Mouse (Mus musculus): ENCODE results near the gene Fat3.

Fat3 gene

DNA sequence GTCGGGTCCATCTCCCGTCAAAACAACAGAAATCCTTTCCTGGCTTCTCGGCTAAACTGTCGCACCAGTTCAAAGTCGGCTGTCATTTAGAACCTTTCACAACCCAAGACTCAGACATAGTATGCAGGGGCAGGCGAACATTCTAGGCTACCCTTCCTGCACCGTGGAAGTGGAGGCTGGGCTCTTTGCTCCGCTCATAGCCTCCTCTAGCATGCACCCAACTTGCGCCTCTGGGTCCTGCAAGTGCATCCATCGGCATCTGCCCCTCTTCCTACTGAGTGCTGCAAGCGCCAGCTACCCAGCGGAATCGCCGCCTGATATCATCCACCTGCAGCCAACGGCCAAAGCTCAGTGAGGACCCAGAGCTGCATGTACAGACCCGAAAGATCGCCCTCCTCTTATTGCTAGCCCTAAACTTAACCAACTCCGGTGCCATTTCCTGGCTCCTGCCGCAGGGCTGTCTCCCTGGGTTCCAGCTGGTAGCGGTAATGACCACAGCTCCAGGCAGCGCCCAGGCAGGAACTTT lies at the start of gene Fat3:
Fat3 (minus strand) TSS at position 100 of the 526 bp plus-strand sequence.
- peak; percentile 66 for DNase-seq (ENCODE audit: low read depth, low spot score)

DNA sequence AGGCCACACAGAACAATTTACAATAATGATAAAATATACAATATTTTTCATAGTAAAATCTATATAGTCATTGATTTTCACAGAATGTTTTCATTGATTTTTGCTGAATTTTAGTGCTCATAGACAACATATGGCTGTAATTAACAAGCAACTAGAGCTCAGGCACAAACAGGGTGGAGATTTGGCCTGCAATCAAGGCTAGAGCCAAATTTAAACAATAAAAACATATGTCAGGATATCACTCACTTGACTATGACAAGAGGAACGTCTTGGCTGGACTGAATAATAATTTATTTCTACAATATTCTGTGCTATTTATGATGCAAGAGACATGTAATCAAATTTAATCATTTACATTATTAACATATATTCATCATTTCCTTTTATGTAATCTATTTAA lies 31.8 kb upstream of the Fat3 start:
- peak; percentile 8 for DNase-seq (ENCODE audit: low read depth, low spot score)

DNA sequence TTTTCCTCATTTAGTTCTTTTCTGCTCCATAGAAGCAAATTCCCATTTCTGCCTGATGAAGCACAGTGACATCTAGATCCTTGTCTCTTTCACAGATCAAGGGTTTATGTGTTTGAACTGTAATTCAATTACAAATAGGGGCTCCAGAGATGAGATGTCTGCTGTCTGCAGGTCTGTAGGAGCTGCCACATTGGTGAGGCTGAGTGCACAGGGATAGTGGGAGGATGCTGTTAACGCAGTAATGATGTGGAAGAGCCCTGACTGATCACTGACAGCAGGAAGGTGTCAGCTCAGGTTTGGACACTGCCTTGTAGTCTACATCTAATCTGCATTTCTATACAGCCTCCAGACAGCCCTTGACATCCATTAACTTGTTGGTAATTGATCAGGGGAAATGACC lies 16.5 kb upstream of the Fat3 start:
- DNase-seq (ENCODE audit: low read depth, low spot score) = no peak

DNA sequence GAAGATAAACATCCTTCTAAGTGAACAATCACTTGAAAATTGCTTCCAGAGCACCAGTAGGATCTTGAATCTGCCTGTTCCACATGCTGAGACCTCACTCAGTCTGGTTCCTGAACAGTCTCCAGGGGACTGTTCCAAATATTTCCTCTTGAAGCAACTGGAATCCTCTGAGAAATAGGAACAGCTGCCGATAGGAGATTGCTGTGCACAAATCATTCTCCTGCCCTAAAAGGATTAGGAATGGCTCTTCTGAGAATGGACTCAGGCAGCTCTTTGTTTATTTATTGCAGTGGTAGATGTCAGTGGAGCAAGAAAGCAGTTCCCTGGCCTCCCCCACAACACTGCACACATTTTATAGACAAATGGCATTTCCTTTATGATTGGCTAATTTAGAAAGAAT lies 10.9 kb upstream of the Fat3 start:
- peak; percentile 21 for DNase-seq (ENCODE audit: low read depth, low spot score)

DNA sequence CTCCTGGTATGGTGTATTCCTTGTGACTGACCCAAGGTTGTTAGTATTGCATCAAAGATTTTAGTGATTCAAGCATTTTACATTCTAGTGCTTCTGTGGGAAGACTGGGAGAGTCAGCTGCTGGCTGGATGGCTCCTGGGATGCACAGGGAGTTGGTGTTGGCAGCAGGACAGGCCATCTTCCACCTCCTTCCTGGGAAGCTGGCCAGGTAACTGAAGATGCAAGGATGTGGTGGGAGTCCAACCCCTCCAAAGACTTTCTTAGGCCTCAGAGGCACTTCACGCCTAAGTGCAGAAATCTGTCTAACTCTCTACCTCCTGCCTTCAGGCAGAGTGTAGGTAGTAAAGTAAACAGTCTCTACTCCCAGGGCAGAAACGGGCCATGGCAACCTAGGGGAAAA lies 2.7 kb upstream of the Fat3 start:
- DNase-seq (ENCODE audit: low read depth, low spot score) = peak; percentile 74

DNA sequence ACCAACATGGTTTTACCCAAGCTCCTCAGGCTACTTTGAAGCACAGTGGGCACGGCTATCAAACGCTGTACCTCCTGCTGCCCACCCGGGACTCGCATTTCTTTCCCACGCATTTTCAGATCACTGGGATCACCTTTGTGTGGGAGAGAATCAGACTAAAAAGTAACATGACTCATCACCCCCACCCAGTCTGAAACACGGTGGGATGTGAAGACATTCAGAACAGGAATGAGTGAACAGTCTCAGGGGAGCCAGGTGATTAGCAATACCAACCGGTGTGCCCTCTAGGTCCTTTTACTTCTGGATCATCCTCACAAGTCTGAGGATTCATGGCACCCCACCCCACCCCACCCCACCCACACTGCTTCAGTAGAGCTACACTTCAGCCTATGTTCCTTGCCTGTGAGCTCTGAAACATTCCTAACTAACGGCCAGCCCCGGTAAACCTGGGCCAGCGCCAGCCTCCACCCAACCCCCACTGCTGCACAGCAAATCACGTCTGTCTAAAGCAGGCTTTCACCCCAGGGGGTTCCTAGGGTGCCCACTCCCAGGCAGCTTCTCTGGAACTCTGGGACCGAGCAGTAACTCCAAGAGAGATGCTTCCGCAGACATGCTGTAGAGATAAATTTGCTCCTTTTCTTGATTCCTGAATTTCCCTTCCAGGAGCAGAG lies 1.7 kb upstream of the Fat3 start:
- peak; percentile 73 for DNase-seq (ENCODE audit: low read depth, low spot score)

DNA sequence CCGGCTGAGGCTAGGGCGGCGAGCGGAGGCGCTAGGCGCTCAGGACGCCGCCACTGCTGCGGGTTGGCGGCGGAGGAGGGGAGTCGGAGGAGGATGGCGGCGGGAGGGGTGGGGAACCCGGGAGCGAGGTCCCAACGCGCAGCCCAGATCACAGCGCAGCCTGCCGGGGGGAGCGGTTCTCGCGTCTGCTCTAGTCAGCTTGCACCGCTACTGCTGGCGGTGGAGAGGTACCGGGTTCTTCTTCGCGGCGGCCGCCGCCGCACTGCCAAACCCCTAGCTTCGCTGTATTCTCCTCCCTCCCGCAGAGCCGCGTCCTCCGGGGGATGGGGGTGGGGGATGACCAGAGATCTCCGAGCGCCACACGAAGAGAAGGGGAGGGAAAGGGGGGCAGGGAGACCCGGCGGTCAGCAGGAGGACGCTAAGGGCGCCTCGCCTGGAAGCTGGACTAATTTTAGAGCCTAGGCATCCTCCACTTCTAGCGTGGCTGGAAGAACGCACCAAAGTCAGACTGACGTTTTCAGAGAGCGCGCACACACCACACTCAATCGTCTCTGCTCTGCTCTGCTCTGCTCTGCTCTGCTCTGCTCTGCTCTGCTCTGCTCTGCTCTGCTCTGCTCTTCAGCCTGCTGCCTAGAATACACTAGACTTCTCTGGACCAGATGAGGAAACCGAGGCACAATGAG lies 1.0 kb upstream of the Fat3 start:
- DNase-seq (ENCODE audit: low read depth, low spot score) = peak; percentile 87

DNA sequence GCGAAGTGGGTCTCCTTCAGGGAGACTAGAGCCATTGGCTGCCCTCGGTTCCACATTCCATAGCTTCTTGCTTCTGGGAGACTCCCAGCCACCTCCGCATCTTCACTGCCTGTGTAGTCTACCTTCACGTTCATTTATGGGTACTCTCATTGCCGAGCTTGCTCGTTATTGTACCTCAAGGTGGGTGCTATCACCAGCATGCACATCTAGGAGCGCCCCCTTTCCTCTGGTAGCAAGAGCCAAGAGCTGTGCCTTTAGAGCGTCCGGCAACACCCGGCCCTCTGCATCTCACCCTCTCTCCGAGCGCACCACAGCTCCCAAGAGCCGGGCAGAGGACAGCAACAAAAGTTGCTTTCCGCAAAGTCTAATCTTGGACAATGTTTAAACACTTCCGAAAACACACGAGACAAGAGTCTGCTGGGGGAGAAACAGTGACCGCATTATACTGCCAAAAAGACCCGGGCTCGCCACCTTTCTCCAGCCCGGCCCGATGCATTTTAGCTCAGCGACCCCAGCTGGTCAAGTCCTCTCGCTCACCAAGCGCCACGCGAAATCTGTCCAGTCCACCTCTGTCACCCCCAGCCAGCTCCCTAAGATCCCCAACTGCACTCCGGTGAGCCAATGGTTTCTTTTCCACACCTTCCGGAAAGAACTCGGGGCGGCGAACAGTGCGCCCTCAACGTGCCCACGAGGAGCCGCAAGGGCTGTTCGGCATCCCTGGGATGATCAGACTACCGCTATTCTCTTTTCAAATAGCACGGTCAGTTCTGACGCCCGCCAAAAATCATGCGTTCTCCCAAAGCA lies 501 bp downstream of the Fat3 start:
- peak; percentile 77 for DNase-seq (ENCODE audit: low read depth, low spot score)

DNA sequence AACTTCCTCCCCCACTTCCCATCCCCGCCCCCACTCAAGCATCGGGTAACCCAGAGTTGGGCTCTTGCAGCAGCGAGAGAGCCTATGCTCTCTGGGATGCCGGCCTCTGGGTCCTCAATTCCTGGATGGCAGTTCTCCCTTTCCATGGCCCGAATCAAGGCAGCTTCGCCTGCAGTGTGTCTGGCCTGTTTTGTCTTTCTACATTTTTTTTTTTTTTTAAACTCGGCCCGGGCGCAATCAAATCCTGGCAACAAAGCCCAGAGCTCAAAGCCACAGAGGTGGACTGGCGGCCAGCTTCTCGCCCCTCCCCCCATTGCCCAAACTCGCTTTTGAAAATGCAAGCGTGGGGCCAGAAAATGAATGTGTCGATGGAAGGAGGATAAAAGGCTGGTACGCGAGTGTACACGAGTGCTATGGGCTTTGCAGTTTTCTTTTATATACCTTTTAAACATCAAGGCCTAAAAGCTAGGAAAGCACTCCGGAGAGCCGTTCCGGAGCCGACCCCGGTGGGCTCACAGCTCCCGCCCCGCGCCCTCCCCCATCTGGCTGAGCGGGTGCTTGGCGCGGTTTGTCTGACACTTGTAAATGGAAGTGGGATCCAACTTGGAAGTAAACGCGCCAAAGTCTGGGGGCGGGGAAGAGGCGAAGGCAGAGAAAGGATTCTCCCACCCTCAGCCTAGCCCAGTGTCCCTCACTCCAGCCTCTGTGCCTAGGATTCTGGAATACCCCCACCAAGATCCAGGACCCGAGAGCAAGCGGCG lies 1.3 kb downstream of the Fat3 start:
- DNase-seq (ENCODE audit: low read depth, low spot score) = peak; percentile 61

DNA sequence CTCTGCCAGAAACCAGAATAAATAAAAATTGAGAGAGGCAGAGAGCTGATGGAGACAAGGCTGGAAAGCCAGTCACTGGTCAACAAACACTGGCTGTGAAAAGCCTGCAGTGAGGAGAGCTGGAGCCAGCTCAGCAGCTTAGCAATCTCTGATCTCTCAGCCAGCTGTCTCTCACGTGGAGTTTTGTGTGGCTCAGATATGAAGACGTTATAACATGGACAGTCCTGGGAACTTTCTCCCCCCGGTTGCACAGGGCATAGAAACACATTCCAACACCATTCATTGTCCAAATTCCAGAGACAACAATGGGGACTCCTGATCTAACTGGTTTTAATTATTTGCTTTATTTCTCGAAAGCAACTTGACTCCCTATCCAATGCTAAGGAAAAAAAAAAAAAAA lies 2.2 kb downstream of the Fat3 start:
- DNase-seq (ENCODE audit: low read depth, low spot score) = peak; percentile 40

DNA sequence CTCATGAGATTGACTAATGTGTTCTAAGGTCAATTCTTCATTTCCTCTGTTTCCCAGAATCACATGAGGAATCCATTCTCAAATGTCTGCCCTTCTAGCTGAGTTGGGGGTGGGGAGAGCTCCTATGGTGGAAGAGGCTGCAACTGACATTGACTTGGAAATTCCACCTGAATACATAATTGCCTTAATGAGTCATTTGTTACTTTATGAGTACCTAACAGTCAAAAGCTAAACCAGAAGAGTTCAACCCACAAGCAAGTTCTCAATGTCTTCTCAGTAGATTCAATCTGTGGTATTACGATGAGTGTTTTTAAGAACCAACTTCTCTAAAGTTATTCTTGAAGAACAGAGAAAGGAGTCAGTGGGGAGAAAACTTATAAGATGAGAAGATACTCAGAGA lies 3.7 kb downstream of the Fat3 start:
- DNase-seq (ENCODE audit: low read depth, low spot score) = no peak

DNA sequence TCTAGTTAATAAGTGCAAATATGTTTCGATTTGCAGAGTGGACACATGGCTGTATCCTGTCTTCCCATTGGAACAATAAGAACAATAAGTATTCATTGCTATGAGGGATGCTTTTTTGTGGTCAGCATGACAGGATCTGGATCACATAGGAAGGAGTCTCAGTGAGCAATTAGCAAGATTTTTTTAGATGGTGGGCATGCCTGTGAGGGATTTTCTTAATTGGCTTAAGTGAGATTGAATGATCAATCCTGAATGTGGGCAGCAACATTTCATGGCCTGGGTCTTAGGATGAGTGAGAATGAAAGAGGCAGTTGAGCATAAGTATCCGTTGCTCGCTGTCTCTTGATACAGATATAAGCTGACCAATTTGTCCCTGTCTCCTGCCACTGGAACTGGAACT lies 4.8 kb downstream of the Fat3 start:
- DNase-seq (ENCODE audit: low read depth, low spot score) = no peak

DNA sequence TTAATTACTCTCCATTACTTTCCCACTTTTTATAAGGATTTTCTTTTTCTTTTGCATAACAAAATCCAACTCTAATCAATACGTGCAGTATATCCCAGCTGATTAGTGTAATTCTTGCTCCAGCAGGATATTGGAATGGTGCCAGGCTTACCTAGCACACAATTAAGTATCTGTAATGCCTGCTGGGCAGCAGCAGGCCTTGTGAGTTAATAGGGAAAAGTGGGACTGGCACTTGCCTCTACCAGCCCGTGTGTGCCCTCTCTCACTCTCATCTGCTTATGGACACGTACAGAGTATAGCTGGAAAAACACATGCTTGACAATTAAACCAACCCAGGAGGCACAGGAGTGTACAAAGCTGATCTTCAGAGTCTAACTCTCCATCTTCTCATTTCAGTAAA lies 11.4 kb downstream of the Fat3 start:
- no peak for DNase-seq (ENCODE audit: low read depth, low spot score)

DNA sequence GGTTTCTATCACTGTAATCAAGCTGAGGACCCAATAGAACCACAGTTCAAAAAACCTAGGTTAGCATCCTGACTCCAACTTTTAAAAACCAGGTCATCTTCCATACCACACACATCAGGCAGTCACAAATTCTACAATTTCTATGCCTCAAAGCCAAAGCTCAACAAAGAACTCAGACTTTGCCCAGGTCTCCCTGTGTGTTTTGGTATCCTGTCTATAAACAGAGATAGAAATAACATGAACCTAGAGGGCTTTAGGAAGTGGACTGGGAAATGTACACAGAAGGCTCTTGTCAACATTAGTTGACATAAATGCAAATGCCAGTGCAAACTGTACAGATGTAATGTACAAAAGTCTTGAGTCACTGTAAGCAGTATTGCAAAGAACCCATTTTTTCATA lies 13.5 kb downstream of the Fat3 start:
- no peak for DNase-seq (ENCODE audit: low read depth, low spot score)

DNA sequence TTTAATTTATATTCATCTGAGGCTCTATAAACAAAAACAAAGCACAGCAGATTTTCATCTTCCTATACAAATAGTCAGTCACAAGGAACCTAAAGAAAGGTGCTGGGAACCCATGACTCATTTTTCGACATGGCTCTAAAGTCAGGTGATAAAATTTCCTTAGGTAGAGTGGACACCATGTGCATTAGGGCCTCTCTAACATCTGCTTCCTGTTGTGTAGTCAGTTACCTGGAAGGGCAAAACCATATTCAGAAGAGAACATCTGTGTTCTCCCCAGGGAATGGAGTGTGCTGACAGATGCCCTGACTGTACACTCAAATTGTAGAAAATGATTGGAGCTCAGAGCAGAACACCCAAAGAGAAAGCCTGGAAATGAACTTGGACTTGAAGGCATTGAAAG lies 14.9 kb downstream of the Fat3 start:
- no peak for DNase-seq (ENCODE audit: low read depth, low spot score)

DNA sequence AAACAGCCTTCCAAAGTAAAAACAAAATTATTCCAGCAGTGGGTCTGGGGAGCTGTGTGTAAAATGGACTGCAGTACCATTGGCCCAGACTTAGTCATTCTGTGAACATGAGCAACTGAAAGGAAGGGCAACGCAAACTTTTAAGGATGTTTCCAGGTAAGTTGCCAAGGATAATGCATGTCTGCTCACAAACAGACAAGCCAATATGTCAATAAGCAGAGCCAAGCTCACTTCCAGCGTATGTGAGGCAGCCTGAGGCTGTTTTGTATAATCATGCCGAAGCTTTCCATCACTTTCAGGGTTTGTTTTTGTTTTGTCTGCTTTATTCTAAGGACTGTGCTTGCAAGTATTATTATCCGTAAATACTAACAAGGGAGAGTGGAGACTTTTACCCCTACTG lies 15.9 kb downstream of the Fat3 start:
- no peak for DNase-seq (ENCODE audit: low read depth, low spot score)

DNA sequence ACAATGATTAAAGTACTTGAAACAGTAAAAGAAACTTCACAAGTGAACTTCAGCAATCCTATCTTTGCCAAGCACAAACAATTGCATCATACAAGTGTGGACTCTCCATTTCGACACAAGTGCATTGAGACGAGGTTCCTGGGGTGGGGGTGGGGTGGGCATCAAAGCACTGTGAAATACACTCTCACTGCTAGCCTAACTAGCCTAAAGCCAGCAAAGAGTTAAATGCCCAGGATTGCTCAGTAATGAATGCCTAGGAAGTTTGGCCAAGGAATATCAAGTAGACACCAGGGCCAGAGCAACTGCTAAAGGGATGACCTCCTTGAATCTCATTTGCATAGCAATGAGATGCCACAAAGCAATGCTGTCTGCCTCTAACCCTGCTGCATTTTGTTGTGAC lies 16.3 kb downstream of the Fat3 start:
- DNase-seq (ENCODE audit: low read depth, low spot score) = no peak

DNA sequence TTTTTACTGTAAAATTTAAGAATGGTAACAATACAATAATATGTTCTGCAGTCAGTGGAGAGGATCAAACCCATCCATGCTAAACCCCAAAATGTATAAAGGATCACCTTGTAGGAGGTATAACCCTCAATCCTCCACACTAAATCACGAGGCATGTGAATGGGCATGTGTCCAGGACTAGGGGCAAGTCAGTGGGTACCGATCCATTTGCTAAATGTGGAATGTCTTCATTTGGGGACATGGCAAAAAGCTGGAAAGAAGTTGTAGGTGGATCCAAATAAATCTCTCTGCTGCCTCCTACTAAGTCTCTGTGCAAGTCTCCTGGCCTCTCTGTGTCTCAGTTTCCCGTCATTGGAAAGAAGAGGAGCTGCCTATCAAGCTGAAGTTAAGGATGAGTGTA lies 39.6 kb downstream of the Fat3 start:
- DNase-seq (ENCODE audit: low read depth, low spot score) = peak; percentile 29

DNA sequence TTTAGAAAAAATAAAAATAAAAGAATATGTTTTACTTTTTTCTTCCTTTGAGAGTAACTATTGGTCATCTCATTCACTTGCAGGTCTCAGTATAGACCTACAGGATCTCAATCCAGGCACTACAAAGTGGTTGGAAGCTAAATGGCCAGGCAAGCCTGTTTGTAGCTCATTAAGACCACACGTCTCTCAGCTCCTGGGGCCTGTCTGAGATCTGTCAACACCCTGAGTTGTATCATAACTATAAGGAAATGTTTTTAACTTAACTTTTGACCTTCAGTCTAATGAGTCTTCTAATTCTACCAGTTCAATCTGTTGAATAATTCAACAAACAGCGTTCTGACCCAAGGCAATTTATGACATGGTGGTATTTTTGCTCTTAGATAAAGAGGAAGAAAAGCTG lies 40.5 kb downstream of the Fat3 start:
- no peak for DNase-seq (ENCODE audit: low read depth, low spot score)

DNA sequence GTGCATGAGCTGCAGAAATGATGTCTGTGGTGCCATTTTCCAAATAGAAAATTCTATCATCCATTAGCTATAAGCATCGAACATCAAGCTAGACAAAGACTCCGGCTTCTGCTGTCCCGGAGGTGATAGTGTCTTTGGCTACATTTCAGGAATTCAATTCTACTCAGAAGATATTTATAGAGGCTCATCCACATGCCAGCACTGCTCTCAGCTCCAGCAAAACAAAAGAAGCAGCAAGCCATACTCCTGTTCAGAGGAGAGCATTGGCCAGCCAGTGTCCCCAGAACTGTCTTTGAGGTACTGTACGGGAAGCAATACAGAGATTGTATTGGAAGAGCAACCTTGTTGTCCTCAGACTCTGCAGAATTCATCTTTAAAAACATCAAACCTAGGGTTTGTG lies 59.2 kb downstream of the Fat3 start:
- no peak for DNase-seq (ENCODE audit: low read depth, low spot score)

DNA sequence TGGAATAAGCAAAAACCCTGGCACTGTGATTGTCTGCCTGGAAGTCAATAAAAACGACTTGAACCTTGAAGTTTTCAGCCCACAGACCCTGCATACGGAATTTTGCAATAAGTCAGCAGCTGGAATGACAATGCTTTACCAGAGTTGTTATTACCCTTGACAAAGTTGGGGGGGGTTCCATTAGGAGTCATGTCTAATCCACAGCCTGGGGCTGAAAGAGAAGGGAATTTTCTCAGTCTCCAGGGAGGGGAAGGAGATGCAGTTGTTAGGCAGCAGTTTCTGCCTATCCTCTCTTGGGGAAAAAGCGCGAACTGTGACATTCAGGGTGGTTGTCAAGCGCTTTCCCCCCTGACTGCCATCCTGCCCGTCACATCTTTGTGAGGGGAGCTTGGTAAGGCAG lies 60.4 kb downstream of the Fat3 start:
- DNase-seq (ENCODE audit: low read depth, low spot score) = no peak

DNA sequence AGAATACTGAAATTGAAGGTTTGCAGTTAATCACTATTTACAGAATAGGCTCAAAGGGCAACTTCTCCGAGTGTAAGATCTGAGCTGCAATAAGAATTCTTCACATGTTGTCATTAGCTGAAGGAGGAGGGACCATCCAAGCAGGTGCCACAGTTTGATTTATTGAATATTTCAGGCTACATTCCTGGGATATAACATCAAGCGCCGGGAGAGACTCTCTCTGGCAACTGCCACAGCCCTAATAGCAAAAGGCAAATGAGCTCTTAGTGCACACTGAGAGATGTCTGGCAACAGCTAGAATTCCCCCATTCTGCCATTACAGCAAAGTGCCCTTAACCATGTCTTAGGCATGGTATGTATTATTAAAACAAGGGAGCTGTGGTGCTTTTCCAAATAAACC lies 61.1 kb downstream of the Fat3 start:
- no peak for DNase-seq (ENCODE audit: low read depth, low spot score)

Data from brain, adult 2 months (tissue).